Mouse (Mus musculus) 3134 (cell line): ENCODE results near the gene 6720489N17Rik.
A peak's percentile ranks its signal among the peaks of the same experiment; 100 is the strongest.
"Not testable (repeated sequence)": the region's sequence is repeated elsewhere in the genome, so short reads cannot be mapped to it uniquely, and the experiment has no call there.

ENCODE experiments used
- DNase-seq: peaks from one replicate; pipeline ENCODE4 v3.0.0-alpha.2; 2011; ENCODE audit warnings: low spot score; ENCODE audit not compliant: insufficient read length; ENCODE audit errors: extremely low read depth

The 6720489N17Rik gene

DNA sequence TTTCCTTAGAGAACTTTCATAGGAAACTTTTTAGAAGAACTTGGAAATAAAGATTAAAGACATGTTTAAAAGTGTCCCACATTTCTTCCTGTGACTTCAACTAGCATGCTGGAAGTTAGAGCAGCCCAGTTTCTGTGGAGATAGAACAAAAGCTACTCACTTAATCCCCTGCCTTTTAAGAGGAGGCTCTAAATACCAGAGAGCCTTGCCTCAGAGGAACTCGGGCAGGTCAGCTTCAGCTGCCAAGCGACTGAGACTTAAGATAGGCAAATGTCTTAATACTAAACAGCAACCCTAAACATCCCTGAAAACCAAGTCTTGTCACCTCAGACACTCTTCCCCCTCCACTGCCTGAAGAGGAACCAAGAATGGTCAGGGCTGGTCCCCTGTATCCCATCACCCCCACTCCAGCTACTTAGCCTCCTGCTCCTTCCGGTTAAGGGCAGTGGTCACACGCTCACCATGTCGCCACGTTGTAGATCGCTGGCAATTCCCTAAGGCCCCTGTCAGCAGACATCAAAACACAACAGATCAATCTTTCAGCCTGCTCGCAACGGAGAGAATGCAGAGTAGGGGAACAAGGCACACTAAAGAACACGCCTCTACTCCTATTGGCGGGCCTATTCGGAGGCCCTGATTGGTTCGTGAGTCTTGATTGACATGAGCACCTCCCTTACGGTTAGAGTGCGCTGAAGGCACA is at the start of gene 6720489N17Rik:
6720489N17Rik (minus strand) TSS at position 606 of the 700 bp plus-strand sequence.
- peak; percentile 50 for DNase-seq

- DNase-seq, result no peak
Measured at GRCm38 (mm10) chr13:62653369-62653743, 29.4 kb upstream of the 6720489N17Rik start.

DNA sequence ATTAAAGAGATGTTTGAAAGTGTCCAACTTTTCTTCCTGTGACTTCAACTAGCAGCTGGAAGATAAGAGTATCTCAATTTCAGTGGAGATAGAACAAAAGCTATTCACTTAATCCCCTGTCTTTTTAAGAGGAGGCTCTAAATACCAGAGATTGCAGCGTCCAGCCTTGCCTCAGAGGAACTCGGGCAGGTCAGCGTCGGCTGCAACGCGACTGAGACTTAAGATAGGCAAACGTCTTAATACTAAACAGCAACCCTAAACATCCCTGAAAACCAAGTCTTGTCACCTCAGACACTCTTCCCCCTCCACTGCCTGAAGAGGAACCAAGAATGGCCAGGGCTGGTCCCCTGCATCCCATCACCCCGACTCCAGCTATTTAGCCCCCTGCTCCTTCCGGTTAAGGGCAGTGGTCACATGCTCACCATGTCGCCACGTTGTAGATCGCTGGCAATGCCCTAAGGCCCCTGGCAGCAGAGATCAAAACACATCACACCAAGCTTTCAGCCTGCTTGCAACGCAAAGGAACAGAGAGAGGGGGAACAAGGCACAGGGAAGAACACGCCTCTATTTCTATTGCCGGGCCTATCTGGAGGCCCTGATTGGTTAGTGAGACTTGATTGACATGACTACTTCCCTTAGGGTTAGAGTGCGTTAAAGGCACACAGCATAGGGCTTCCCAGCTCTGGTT is 28.8 kb upstream of the 6720489N17Rik start:
- DNase-seq, result peak; percentile 66

DNA sequence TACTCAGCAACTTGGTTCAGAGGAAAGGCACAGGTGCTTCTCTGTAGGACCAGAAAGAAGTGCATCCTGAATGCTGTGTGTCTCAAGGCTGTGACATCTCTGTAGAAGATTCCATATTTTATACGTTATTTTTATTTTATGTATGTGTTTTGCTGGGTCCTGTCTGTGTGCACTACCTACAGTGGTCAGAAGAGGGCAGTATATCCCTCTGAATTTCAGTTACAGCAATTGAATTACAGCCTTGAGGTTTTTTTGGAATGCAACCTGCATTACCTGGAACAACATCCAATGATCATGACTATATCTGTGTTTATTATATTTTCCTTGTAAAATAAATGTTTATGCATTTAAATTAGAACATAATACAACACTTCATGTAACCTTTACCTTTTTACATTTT is 3.1 kb upstream of the 6720489N17Rik start:
- DNase-seq, result peak; percentile 3

DNA sequence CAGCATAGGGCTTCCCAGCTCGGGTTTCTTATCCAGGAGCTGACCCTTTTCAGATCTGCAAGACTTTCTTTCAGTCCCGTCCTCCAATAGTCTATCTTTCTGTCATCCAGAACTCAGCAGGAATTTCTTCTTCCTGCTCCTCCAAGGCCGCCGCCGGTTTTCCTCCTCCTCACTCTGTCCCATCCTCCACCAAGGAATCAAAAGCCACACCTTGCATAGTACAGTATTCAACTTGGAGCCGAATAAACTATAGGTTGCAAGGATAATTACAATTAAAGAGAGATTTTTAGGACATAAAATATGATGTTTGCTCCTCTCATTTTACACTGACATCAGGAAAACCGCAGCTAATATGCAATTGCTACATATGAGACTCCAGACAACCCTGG is 289 bp upstream of the 6720489N17Rik start:
- DNase-seq, result not testable (repeated sequence)

DNA sequence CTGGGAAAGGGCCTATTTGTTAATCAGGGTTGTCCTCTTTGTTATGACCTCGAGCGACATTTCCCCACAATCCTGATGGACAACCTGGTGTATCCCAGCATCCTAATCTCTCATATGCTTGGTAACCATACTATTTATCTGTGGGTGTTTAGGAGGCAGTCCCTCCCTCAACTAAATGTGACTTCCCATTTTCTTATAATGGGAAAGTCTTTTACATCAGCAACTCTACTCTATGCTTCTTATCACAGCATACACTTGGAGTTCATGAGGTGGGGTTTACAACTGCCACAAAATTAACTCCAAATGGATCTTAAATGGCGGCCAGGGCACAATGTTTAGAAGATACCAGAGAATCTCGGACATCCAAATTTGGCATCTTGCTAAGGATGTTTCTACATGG is 6.5 kb downstream of the 6720489N17Rik start:
- DNase-seq, result not testable (repeated sequence)

DNA sequence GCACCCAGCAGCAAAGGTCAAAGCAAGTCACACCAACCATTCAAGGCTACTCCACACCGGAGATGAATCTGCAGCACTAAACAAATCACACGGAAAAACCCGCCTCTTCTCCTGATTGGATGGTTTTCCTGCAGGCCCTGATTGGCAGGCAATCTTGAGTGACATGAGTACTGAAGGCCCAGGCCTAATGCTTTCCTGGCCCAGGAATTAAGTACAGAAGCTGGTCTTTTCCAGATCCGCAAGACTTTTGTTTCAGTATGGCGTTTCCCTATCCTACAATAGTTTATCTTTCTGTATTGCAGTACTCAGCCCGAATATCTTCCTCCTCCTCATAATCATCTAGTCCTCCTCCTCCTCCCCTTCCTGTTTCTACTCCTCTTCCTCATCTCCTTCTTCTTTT is 52.9 kb downstream of the 6720489N17Rik start, which contains the start of gene Zfp934:
Zfp934 (minus strand) TSS at position 101 of the 400 bp plus-strand sequence.
- peak; percentile 3 for DNase-seq

GRCm38 (mm10) chr13:62561696-62562095 is 62.3 kb downstream of the 6720489N17Rik start:
- DNase-seq, result not testable (repeated sequence)

DNA sequence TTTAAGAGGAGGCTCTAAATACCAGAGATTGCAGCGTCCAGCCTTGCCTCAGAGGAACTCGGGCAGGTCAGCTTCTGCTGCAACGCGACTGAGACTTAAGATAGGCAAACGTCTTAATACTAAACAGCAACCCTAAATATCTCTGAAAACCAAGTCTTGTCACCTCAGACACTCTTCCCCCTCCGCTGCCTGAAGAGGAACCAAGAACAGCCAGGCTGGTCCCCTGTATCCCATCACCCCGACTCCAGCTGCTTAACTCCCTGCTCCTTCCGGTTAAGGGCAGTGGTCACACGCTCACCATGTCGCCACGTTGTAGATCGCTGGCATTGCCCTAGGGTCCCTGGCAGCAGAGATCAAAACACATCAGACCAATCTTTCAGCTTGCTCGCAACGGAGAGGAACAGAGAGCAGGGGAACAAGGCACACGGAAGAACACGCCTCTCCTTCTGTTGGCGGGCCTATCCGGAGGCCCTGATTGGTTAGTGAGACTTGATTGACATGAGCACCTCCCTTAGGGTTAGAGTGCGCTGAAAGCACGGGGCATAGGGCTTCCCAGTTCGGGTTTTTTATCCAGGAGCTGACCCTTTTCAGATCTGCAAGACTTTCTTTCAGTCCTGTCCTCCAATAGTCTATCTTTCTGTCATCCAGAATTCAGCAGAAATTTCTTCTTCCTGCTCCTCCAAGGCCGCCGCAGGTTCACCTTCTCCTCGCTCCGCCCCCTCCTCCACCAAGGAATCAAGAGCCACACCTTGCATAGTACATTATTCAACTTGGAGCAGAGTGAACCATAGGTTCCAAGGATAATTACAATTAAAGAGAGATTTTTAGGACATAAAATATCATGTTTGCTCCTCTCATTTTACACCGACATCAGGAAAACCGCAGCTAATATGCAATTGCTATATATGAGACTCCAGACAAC is 65.5 kb downstream of the 6720489N17Rik start, which contains the start of gene Zfp935:
Zfp935 (minus strand) TSS at position 323 of the 922 bp plus-strand sequence.
- DNase-seq, result peak; percentile 45
